Mouse (Mus musculus): ENCODE measurements around the gene Clec4a2.
"Not testable (repeated sequence)": the region's sequence is repeated elsewhere in the genome, so short reads cannot be mapped to it uniquely, and the experiment has no call there.

The Clec4a2 gene

GRCm38 (mm10) chr6:123106128-123106527 is at the start of gene Clec4a2:
Clec4a2 (plus strand) TSS chr6:123106428.
- not testable (repeated sequence) for DNase-seq (ENCODE audit: low spot score in 2 of 2)

GRCm38 (mm10) chr6:123095125-123095843 is 10.9 kb upstream of the Clec4a2 start:
- DNase-seq (ENCODE audit: low spot score in 2 of 2) = no peak

- no peak for DNase-seq (ENCODE audit: low spot score in 2 of 2)
These were observed 17.0 kb downstream of the Clec4a2 start for GRCm38 (mm10) chr6:123123195-123123594.

GRCm38 (mm10) chr6:123127173-123127572 is 20.9 kb downstream of the Clec4a2 start:
- DNase-seq (ENCODE audit: low spot score in 2 of 2) = no peak

GRCm38 (mm10) chr6:123137766-123138526 is 31.7 kb downstream of the Clec4a2 start:
- not testable (repeated sequence) for DNase-seq (ENCODE audit: low spot score in 2 of 2)

- DNase-seq (ENCODE audit: low spot score in 2 of 2) = no peak
These were observed 63.9 kb downstream of the Clec4a2 start for GRCm38 (mm10) chr6:123170106-123170505.

GRCm38 (mm10) chr6:123171040-123171439 is 64.8 kb downstream of the Clec4a2 start:
- DNase-seq (ENCODE audit: low spot score in 2 of 2) = no peak

GRCm38 (mm10) chr6:123172593-123172992 is 66.4 kb downstream of the Clec4a2 start, which contains the start of gene Clec4b2:
Clec4b2 (plus strand) TSS chr6:123172893.
- DNase-seq (ENCODE audit: low spot score in 2 of 2) = no peak

GRCm38 (mm10) chr6:123175549-123175948 is 69.3 kb downstream of the Clec4a2 start:
- DNase-seq (ENCODE audit: low spot score in 2 of 2) = no peak

- DNase-seq (ENCODE audit: low spot score in 2 of 2) = peak; percentile 3
These were observed 78.6 kb downstream of the Clec4a2 start for GRCm38 (mm10) chr6:123184862-123185261.

Measured in right cerebral cortex, adult 2 months (tissue).